Mouse (Mus musculus) lung, postnatal 10 days (tissue): ENCODE measurements around the gene Tmem151b.

Source experiments
- DNase-seq: peaks from one replicate; pipeline ENCODE4 v3.0.0; 2021

Tmem151b gene

GRCm38 (mm10) chr17:45549617-45550181 lies at the start of gene Tmem151b:
Gene Tmem151b, minus strand, starts transcription at chr17:45549677.
- DNase-seq, result peak; percentile 13

- DNase-seq, result no peak
Observed at GRCm38 (mm10) chr17:45598891-45599290, 49.4 kb upstream of the Tmem151b start.

- DNase-seq, result no peak
Observed at GRCm38 (mm10) chr17:45598376-45598775, 48.9 kb upstream of the Tmem151b start.

- DNase-seq, result peak; percentile 70
Observed at GRCm38 (mm10) chr17:45597787-45598186, 48.3 kb upstream of the Tmem151b start.

GRCm38 (mm10) chr17:45596631-45597396 lies 47.3 kb upstream of the Tmem151b start:
- DNase-seq, result peak; percentile 91

- DNase-seq, result no peak
Observed at GRCm38 (mm10) chr17:45595736-45596390, 46.4 kb upstream of the Tmem151b start.

GRCm38 (mm10) chr17:45594881-45595735 lies 45.6 kb upstream of the Tmem151b start:
- peak; percentile 92 for DNase-seq

GRCm38 (mm10) chr17:45594195-45594594 lies 44.7 kb upstream of the Tmem151b start:
- no peak for DNase-seq

- no peak for DNase-seq
Observed at GRCm38 (mm10) chr17:45593479-45593878, 44.0 kb upstream of the Tmem151b start.

- peak; percentile 73 for DNase-seq
Observed at GRCm38 (mm10) chr17:45592606-45593431, 43.3 kb upstream of the Tmem151b start.

GRCm38 (mm10) chr17:45591701-45592605 lies 42.5 kb upstream of the Tmem151b start:
- DNase-seq, result no peak

- no peak for DNase-seq
Observed at GRCm38 (mm10) chr17:45590410-45590809, 40.9 kb upstream of the Tmem151b start.

GRCm38 (mm10) chr17:45589844-45590243 lies 40.4 kb upstream of the Tmem151b start:
- no peak for DNase-seq

GRCm38 (mm10) chr17:45589236-45589635 lies 39.8 kb upstream of the Tmem151b start:
- no peak for DNase-seq

- DNase-seq, result no peak
Observed at GRCm38 (mm10) chr17:45588370-45588769, 38.9 kb upstream of the Tmem151b start.

GRCm38 (mm10) chr17:45586449-45586837 lies 37.0 kb upstream of the Tmem151b start:
- peak; percentile 50 for DNase-seq

GRCm38 (mm10) chr17:45585725-45586448 lies 36.4 kb upstream of the Tmem151b start:
- no peak for DNase-seq

GRCm38 (mm10) chr17:45584939-45585678 lies 35.6 kb upstream of the Tmem151b start:
- DNase-seq, result peak; percentile 92

- DNase-seq, result peak; percentile 96
Observed at GRCm38 (mm10) chr17:45584096-45584896, 34.8 kb upstream of the Tmem151b start.
